Mouse (Mus musculus): ENCODE measurements around the gene Dst. TPM values are rescaled to one million over a fixed set of nuclear protein-coding genes. Genes with fewer than 3 reads are reported as not detected.

Dst gene
- polyA plus RNA-seq, 1 experiment from 2014 or later, result 11.9 TPM

DNA sequence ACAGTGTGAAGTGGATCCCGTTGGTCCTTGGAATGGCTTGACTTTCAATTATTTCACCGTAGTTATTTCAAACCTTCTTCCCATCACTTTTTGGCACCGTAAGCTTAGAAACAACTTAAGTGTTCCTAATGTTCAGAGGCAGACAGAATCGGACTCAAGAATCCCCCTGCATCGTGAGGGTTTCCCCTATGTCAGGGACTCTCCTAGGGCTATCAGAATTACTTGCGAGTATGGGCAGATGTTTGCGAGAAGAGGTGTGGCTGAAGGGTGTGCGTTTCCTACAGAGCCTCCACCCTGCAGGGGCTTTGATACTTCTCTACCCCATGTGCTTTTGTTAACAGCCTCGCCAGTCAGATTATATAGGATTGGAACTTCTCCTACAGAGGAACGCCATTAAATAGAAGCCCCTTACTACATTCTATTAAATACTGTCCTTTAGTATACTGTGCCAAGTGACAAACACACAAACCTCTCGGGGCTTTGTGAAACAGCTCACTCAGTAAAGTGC, 312.1 kb downstream of the Dst start:
- DNase-seq (ENCODE audit: low spot score), result no peak

DNA sequence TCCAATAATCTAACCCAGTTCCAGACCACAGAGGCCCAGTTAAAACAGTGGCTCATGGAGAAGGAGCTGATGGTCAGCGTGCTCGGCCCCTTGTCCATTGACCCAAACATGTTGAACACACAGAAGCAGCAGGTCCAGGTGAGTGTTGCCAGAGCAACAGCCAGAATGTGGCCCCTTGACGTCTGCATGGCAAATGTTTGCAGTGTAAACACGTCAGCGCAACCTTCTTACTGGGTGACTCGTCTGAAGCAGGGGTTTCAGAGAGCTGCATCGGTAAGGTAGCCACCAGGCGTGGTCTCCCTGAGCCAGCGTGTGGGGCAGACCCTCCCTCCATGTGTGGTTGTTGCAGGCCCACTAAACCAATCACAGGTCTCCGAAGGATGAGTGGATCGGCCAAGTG, 315.8 kb downstream of the Dst start:
- no peak for DNase-seq (ENCODE audit: low spot score)

DNA sequence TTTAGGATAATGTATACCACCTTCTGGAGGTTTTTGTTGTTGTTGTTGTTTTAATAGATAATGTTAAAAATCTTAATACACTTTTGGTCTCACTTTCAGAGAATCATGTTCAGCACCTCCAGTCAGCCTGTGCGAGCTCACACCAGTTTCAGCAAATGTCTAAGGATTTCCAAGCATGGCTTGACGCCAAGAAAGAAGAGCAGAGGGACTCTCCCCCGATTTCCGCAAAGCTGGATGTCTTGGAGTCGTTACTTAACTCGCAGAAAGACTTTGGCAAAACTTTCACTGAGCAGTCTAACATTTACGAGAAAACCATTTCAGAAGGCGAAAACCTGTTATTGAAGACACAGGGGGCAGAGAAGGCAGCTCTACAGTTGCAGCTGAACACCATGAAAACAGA, 319.7 kb downstream of the Dst start:
- DNase-seq (ENCODE audit: low spot score), result no peak

DNA sequence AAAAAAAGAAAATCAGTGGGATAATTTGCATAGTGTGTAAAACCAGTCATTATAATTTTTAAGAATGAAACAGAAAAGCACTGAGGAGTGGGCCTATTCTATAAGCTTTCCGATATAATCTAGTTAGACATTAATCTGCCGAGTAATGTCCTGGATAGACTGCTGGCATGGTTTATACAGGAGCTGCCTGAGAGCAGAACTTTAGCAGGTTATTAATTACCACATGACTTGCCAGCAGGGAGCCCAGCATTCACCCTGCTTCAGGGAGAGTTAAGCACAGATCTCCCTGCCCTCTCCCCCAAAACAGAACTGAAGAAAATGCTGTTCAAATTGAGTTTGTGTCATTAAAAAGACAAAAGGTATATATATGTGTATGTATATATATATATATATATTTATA, 323.0 kb downstream of the Dst start:
- DNase-seq (ENCODE audit: low spot score), result no peak

DNA sequence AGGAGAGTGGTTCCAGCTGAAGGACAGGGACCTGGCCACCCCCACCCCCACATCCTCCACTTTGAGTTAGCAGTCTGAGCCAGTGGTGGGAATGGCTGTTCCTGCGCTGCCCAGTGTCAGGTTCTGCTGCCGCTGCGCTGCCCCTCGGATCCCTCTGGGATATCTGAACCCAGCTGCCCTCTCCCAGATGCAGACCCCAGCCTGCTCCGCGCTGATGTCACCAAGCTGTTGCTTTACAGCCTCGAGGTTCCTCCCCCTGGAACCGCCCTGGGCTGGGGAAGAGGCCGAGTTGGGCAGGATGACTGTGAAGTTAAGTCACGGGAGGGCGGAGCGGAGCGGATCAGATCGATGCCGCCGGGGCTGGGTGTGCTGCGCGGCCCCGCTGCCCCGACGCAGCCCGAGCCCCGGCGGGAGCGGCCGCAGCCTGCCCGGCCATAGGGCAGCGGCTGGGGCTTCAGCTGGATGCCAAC, 328.3 kb downstream of the Dst start:
- DNase-seq (ENCODE audit: low spot score), result peak; percentile 7

DNA sequence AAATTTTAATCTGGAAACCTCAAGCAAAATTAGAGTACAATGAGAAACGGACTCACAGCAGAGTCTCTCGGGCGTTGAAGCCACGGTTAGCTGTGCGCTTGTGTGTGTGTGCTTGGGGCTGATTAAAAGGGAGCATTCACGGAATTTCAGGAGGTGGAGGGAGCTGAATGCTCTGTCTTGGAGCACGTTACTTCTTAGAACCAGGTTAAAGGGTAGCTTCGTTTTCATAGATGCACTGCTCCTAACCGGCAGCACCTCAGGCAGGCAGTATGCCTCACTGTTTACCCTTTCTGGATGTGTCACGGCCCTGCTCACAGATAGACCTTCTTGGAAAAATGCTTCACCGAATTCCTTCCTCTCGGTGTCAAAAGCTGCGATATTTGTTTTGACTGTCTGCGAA, 329.2 kb downstream of the Dst start:
- no peak for DNase-seq (ENCODE audit: low spot score)

DNA sequence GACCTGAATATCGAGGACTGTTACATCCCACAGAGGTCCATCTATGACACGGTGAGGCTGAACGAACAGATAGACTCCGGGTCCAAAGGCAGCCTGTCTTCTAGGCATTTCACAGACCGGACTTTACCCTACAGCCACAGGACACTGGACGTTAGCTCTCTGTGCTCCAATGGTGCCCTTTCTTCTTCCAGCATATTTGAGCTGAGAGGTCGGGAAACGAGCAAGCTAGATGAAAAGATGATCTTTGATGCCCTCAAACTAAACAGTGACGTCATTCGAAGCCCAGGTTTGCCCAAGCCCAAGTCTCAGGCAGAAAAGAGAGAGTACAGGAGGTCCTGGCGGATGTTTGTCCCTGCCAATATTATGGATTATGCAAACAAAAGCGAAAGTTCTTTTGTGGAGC, 329.7 kb downstream of the Dst start:
- DNase-seq (ENCODE audit: low spot score), result no peak

DNA sequence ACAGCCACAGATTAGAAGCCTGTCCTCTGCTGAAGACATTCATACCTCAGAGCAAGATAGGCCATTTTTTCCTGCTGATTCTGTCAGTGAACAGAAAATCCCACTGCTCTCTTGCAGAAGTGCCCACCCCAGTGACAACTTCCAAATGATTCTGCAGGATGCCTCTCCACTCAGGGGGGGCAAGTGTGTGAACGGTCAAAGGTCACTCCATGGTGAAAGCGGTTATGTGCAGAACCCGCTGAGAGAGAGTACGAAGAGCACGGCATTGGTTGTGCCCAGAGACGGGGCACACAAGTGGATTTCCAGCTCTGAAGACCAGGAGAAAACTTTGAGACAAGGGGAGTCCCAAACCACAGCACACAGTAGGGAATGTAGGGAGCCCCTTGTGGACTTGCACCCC, 330.2 kb downstream of the Dst start:
- DNase-seq (ENCODE audit: low spot score), result no peak

DNA sequence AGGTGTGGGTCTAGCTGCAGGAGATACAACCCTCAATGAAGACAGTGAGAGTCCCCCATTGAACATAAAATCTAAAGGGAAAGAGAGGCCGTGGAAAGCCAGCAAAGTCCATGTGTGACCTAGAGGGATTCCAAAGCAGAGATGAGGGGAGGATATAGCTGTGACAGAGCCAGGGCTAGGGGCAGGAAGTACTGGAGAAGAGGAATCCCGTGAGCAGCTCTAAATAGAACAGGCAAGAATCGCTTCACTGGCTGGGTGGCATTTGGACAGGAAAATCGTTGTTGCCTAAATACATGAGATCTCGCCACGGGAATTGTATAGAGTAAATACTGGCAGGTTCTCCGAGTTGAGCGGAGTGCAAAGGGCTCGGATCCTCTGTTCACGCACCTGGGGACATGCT, 336.7 kb downstream of the Dst start:
- DNase-seq (ENCODE audit: low spot score), result no peak

DNA sequence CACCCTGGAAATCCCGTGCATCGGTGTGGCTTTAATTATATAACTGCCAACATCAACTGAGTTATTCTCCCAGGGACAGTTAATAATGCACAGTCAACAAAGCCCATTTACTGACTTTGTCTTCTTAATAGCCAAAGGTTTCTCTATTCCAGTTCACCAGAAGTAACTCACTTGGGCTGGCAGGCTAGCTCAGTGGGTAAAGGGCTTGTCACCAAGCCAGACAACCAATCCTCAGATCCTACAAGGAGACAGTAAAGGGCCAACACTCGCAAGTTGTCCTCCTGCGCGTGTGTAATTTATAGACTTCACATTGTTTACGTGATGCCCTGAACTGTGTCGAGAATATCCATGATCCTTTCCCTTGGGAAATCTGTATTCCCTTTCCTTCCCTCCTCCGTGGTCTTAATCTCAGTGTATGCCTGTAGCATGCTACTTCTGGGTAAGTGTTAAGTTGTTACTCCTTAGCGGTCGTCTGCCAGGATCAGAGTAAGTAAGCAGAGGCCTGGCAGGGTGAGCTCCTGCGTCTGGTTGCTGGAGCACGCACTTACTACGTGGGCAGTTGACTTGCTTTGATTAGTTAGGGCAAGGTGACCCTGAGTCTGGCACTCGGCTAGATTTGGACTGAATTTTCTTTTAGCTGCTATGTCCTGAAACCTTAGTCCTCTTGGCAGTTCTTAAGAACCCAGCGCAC, 338.1 kb downstream of the Dst start:
- no peak for DNase-seq (ENCODE audit: low spot score)

DNA sequence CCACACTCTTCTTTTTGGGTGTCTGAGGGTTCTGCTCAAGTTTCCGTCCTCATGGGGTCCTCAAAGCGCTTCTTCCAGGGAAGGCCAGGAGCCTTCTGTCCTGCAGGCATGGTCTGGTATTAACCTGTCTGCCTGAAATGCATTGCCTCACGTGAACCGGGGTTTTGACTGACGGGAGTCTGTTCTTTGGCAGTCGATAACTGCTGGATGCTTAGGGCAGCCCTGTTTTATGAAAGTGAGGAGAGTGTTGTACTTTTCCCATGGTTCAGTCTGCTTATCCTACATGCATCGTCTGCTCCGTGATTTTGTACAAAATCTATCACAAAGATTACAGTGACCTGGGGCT, 338.6 kb downstream of the Dst start:
- DNase-seq (ENCODE audit: low spot score), result no peak

DNA sequence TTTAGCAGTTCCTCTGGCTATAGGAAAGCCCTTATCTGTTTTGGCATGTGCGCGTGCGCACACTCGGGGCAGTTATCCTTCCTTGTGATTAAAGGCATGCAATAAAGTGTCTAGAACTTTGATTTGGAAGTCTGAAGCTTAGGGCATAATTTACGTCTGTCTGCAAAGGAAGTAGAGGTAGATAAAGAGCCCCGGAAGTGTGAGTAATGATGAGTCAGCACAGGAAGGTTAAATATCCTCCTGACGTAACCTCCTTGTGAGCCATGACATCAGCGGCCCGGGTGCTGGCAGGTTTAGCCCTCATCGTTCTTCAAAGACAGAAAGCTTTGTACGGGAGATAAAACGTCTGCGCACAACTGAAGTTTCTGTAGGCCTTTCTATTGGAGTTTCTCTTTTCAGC, 343.1 kb downstream of the Dst start:
- DNase-seq (ENCODE audit: low spot score), result peak; percentile 9

DNA sequence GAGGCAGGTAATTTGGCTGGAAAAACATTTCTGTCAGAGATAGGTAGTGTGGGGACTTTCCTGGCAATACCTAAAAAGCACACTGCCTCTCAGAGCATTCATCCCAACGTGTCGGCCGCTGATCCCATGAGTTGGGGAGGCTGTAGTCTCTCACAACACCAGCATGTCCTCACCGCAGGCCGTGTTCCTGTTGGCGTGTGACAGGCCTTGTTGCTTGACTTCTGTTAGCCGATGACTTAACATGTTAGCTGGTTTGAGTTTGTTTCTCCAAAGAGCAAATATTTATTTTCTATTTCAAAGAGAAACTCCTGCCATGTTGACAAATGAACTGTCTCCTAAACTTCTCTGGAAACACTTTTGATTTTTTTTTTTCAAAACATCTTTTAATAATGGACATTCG, 344.2 kb downstream of the Dst start:
- DNase-seq (ENCODE audit: low spot score), result no peak

DNA sequence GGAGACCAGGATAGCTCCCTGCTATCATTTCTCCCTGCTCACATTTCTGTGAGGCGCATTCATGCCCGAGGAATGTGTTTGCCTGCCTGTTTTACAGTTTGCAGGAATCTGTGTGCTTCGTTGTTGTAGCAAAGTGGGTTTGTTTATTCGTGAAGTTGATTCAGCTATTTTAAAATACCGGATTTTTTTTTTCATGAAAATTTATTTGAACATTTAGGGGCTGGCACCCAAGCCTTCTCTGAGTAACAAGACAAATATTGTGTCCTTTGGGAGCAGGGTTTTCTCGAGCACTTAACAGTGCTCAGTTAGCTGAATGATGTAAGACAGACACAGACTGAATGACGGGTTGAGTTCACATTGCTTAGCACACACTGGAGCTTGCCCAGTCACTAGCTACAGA, 345.9 kb downstream of the Dst start:
- DNase-seq (ENCODE audit: low spot score), result no peak

DNA sequence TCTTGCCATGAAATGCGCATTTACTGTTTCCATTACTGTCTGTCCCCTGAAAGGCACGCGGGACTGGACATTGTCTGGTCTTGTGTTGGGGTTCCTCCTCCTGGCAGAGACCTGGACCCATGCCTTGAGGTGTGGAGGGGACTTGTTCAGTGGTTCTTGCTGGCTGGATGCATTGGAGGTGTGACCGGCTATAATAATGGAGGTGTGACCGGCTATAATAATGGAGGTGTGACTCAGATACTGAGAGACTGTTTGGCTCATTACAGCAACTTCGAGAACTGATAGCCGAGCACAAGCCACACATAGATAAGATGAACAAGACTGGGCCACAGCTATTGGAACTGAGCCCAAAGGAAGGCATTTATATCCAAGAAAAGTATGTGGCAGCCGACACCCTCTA, 351.9 kb downstream of the Dst start:
- no peak for DNase-seq (ENCODE audit: low spot score)

DNA sequence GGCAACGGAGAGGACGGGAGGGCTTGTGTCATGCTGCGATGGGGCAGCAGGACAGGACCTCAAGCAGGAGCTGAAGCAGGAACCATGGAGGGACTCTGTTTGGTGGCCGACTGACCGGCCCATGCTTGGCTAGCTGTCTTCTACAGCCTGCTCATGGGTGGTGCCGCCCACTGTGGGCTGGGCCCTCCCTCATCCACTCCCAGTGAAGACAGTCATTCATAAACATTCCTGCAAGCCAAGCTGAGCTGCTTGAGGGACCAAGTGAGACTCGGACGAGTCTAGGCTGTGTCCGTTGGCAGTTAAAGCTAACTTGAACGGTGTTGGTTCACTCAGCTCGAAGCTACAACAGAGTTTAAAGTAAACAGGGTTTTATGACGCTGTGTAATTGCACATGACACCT, 353.0 kb downstream of the Dst start:
- no peak for DNase-seq (ENCODE audit: low spot score)

DNA sequence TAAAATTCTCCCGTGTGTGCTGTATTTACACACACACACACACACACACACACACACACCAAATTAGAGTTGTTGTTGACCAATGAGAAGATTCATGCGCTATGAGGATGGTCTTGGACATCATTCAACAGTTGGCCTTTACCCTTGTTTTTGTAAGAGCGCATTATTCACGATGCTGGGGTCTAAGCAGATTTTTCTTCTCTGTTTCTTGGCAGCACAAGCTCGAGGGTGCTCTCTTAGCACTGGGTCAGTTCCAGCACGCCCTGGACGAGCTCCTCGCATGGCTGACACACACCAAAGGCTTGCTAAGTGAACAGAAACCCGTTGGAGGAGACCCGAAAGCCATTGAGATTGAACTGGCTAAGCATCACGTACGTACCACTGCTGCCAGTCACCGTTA, 360.5 kb downstream of the Dst start:
- no peak for DNase-seq (ENCODE audit: low spot score)

DNA sequence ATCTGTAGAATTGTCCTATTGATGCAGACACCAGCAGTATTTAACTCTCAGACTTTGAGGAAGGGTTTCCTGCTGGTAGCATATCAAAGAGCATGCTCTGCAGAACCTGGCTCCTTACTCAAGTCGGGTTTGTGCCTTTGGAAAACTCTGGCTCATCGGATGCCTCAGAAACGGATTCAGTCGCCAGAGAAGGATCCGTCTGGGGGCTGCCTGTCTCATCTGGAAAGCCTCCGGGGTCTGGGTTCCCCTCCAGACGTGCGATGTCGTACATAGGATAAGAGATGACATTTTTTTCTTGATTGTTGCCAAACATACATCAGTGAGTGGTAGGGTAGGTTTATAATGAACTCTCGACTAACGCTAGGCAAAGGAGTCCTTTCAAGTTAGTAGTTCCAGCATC, 361.6 kb downstream of the Dst start:
- DNase-seq (ENCODE audit: low spot score), result no peak

DNA sequence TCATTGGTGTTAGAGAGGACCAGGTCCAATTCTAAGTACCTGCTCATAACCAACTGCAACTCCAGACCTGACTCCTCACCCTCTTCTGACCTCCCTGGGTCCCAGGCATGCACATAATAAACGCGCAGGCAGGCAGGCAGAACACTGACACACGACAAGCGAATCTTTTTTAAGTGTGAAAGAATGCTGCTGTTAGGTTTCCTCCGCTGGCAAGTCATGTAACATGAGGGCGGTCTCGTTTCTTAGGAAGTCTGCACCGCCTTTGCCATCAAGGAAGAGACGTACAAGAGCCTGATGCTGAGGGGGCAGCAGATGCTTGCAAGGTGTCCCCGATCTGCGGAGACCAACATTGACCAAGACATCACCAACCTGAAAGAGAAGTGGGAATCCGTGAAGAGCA, 365.9 kb downstream of the Dst start:
- DNase-seq (ENCODE audit: low spot score), result no peak

DNA sequence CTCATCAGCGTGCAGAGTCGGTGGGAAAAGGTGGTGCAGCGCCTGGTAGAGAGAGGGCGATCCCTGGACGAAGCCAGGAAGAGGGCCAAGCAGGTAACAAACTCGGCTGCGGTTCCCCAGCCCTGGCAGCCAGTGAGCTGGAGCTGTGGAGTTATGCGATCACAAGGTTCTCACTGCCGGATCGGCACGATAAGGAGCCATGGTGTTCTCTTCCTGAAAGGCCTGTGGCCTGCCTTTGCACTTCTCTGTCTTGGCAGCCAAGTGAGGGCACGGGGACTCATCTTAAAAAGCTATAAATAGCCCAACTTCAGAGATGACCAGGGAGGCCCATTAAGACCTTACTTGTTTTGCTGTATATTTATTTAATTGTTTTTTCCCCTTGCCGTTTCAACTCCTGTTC, 367.8 kb downstream of the Dst start:
- no peak for DNase-seq (ENCODE audit: low spot score)

DNA sequence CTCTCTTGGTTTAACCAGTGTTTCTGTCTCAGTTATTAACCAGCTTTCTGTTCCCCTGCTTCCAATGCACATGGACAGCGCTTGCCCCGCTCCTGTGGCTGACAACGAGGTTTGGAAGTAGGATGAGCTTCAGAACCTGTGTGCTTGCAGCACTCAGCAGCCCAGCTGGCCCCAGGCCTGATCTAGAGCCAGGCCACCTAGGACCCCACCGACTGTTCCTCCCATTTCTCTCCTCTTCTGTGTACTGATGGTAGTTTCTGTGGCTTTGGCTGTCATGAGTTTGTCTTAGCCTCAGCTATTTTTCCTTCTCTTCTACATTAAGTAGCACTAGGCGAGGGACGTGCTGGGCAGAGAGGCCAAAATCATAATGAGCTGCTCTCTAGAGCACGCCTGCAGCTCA, 368.7 kb downstream of the Dst start:
- DNase-seq (ENCODE audit: low spot score), result no peak

DNA sequence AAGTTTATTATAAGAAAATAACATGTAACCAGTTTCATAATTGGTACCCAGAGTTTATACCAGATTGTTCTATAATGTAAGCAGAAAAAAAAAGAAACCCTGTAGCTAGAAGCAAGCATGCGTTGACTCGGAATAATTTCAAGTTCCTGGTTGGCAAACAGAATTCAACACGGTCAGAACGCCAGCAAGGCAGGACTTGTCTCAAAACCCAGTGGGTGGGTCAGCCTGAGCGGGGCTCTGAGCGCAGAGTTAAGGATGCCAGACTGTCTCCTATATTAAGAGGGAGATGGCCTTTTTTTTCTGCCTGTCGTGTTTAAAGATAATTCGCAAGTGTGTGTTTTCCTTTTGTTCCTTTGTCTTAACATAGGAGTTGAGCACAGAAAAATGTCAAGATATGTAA, 369.2 kb downstream of the Dst start:
- DNase-seq (ENCODE audit: low spot score), result no peak

DNA sequence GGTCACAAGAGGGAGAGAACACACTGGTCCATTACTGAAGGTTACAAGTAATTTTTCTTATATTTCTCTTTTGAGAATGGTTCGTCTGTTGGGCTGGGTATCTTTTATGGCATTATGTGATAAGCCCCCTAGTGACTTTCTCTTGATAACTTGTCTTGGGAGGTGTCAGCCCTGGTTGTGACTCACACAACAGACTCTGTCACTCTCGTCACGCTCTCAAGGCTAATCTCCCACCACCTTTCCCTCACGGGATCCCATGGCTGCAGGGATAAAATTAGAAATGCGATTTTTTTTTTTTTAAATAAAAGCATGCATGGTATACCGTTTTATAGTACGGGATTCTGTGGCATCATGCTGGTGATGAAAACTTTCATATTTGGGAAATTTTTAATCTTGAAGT, 375.5 kb downstream of the Dst start:
- DNase-seq (ENCODE audit: low spot score), result no peak

DNA sequence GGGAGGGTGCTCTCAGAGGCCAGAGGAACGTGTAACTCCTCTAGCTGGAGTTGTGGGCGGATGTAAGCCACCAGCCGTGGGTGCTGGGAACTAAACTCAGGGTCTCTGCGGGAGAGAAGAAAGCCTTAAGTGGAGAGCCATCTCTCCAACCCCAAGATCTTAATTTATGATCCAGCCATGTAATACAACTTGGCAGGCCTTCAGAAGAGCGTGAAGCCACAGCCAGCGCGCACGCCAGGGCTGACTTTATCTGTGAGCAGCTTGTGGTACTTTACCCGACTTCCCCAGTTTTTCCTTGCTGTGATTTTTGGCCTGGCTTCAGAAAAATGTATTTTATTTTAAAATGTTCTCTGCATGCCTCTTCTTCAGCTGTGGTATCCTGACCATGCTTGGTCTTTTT, 377.0 kb downstream of the Dst start:
- DNase-seq (ENCODE audit: low spot score), result no peak

Data from thymus, postnatal 0 days (tissue).